Mouse (Mus musculus): ENCODE measurements around the gene Carf.
A peak's percentile ranks its signal among the peaks of the same experiment; 100 is the strongest.

Carf gene

DNA sequence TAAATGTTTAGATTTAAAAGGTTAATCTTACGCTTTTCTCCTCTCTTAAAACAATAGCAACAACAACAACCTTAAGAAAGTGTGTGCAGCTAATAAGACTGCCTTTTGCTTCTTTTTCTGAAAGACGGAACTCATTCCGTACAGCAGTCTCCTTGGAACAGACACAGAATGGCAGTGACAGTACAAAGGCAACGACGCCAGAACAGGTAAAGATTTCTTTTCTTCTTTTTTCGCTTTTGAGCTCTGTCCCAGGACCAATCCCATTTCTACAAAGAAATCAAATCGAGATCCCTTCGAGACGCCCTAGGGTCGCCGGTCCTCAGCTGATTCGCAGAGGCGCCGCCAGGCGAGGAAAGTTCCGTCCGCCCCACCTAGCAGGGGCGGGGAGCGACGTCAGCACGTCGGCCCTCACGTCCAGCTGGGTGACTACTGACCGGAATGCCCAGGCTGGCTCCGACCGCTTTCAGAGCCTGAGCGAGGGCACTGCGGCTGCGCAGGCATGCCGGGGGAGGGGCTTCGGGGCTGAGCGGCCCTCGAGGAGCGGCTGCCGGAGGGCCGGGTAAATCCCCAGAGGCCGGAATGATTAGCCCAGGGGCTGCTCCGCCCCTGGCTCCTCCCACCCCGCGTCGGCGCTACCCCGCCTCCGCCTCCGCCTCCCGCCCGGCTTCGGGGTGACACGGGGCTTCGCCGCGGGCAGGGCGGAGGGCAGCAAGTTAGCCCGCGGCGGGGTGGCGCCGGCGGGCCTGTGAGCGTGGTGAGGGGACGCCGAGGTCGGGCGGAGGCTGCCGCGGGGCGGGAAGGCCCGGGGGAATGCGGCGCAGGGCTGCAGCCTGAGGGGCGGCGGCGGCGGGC, 82.1 kb downstream of the Carf start, which contains the start of gene Nbeal1:
Gene Nbeal1 (plus strand): TSS at position 668 of the 852 bp plus-strand sequence.
- DNase-seq (ENCODE audit: low spot score in 2 of 2): peak; percentile 98 to 100

DNA sequence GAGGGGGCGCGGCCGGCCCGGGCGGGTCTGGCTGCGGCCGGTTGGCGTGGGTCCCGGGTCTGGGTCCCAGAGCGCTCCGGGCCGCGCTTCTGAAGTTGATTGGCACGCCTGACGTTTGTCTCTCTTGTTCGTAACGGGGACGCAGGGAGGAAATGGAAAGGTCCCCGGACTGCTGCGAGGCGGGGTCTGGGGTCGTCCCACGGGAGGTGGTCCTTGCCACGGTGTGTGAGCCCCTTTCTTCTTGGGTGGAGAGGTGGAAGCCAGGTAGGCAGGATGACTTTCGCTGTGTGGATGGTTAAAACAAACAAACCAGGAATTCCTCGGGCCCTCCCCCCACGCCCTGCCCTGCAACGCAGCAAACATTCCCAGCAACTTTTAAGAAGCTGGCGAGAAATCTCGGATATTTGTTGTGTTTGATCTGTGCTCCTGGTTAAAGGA, 82.8 kb downstream of the Carf start:
- peak; percentile 48 to 49 for DNase-seq (ENCODE audit: low spot score in 2 of 2)

DNA sequence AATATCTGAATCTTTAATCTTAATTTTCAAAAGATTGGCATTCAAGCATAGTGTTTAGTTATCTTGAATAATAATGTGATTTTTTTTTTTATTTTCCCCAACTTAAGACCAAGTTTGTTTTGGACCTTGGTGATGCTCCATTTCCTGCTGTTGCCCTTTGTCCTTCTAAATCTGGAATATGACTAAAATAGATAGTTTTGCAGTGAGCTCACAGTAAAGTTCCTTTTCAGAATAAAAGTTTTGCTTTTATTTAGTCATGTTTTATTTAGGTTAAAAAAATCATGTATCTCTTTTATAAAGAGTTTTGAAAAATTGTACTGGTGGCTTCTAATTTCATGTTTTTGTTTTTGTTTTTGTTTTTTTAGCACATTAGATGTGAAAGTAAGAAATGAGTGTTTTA, 90.4 kb downstream of the Carf start:
- DNase-seq (ENCODE audit: low spot score in 2 of 2): no peak

DNA sequence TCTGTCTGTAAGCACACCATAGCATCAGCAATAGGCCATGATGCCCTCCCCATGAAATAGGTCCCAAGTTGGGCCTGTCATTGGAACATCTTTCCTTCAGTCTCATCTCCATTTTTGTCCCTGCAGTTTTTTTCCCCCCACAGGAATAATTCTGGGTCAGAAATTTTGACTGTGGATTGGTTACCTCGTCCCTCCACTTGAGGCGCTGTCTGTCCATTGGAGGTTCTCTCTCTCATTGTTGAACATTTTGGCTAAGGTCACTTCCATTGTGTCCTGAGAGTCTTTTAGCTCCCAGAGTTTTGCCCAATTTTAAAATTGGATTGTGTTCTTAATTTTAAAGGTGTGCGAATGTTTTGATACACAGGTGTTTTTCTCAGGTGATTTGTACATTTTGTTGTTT, 98.8 kb downstream of the Carf start:
- no peak for DNase-seq (ENCODE audit: low spot score in 2 of 2)

DNA sequence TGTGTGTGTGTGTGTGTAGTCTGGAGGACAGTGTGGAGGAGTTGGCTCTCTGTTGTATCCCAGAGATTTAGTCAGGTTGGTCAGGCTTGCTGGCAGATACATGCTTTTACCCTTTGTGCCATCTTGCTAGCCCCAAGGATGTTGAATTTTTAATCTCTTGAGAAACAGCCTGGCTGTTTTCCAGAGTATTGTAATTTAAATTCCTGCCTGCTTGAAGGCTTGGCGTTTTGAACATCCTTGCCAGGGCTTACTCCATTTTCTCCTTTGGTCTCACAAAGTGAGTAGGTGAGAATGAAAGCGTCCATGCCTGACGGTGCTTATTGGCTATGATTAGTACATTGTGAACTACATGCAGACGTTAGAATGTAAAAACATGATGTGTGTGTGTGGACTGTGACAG, 101.0 kb downstream of the Carf start:
- no peak for DNase-seq (ENCODE audit: low spot score in 2 of 2)
